Mouse (Mus musculus): ENCODE data around the gene Marc1. TPM values are rescaled to one million over a fixed set of nuclear protein-coding genes. Genes with fewer than 3 reads are reported as not detected.
A peak's percentile ranks its signal among the peaks of the same experiment; 100 is the strongest.

The Marc1 gene
- polyA plus RNA-seq, 1 experiment from 2014 or later, result not detected

- no peaks in the 10 kb centered on the region for H3K36me3 ChIP-seq (replicated peaks; ENCODE audit: control insufficient read depth, insufficient read depth, low read depth, low read length)
- no peak overlapping the region for H3K9ac ChIP-seq (replicated peaks; ENCODE audit: low read length)
- WGBS, result 69% methylated on average over 14 of the region's 14 CpGs
- H3K9me3 ChIP-seq (replicated peaks; ENCODE audit: control insufficient read depth, low read length), result no peaks in the 10 kb centered on the region
- no peak for DNase-seq (ENCODE audit: low spot score)
- no peak for ATAC-seq (replicated peaks; ENCODE audit: insufficient number of reproducible peaks, low FRiP score, low TSS enrichment, low read depth)
- H3K4me2 ChIP-seq (ENCODE audit: low read depth, low read length), result no peak overlapping the region
- no peak overlapping the region for H3K27ac ChIP-seq (replicated peaks; ENCODE audit: low read depth, low read length)
- no peak overlapping the region for H3K4me3 ChIP-seq (ENCODE audit: low read depth, low read length)
- no peaks in the 10 kb centered on the region for H3K4me1 ChIP-seq (ENCODE audit: control insufficient read depth, insufficient read depth, low read length)
- H3K27me3 ChIP-seq (ENCODE audit: control insufficient read depth, insufficient read depth, low read length), result no peaks in the 10 kb centered on the region
Observed at GRCm38 (mm10) chr1:184748692-184749152, 62.4 kb downstream of the Marc1 start.

- no peak overlapping the region for H3K4me3 ChIP-seq (ENCODE audit: low read depth, low read length)
- no peak for ATAC-seq (replicated peaks; ENCODE audit: insufficient number of reproducible peaks, low FRiP score, low TSS enrichment, low read depth)
- DNase-seq (ENCODE audit: low spot score), result peak; percentile 78
- H3K36me3 ChIP-seq (replicated peaks; ENCODE audit: control insufficient read depth, insufficient read depth, low read depth, low read length), result no peaks in the 10 kb centered on the region
- 3% methylated on average over 14 of the region's 14 CpGs for WGBS
- no peak overlapping the region for H3K9ac ChIP-seq (replicated peaks; ENCODE audit: low read length)
- H3K27me3 ChIP-seq (ENCODE audit: control insufficient read depth, insufficient read depth, low read length), result peaks cover 39% of the 10 kb centered on the region
- H3K4me2 ChIP-seq (ENCODE audit: low read depth, low read length), result no peak overlapping the region
- H3K9me3 ChIP-seq (replicated peaks; ENCODE audit: control insufficient read depth, low read length), result no peaks in the 10 kb centered on the region
- no peak overlapping the region for H3K27ac ChIP-seq (replicated peaks; ENCODE audit: low read depth, low read length)
- H3K4me1 ChIP-seq (ENCODE audit: control insufficient read depth, insufficient read depth, low read length), result no peaks in the 10 kb centered on the region
Observed at GRCm38 (mm10) chr1:184737876-184738479, 73.1 kb downstream of the Marc1 start.

- 20% methylated on average over 2 of the region's 2 CpGs for WGBS
- ATAC-seq (replicated peaks; ENCODE audit: insufficient number of reproducible peaks, low FRiP score, low TSS enrichment, low read depth), result no peak
- Histone ChIP-seq H3K27me3 (ENCODE audit: control insufficient read depth, insufficient read depth, low read length) (peaks cover 43% of the 10 kb centered on the region), H3K9ac (replicated peaks; ENCODE audit: low read length) (no peak overlapping the region), H3K4me3 (ENCODE audit: low read depth, low read length) (no peak overlapping the region), H3K27ac (replicated peaks; ENCODE audit: low read depth, low read length) (no peak overlapping the region), H3K36me3 (replicated peaks; ENCODE audit: control insufficient read depth, insufficient read depth, low read depth, low read length) (no peaks in the 10 kb centered on the region), H3K9me3 (replicated peaks; ENCODE audit: control insufficient read depth, low read length) (no peaks in the 10 kb centered on the region), H3K4me2 (ENCODE audit: low read depth, low read length) (no peak overlapping the region), H3K4me1 (ENCODE audit: control insufficient read depth, insufficient read depth, low read length) (no peaks in the 10 kb centered on the region)
- DNase-seq (ENCODE audit: low spot score), result no peak
Observed at GRCm38 (mm10) chr1:184737228-184737627, 73.9 kb downstream of the Marc1 start.

MicroRNAs encoded within 50 kb of the gene (microRNA counts, 519-probe panel; counts per million panel counts)
- microRNA mmu-miR-1981, result 4,108 counts per million, percentile 64 among the panel's probes with 10 or more counts

Small RNAs within 50 kb of the gene (microRNA-seq; reads per million reads assigned to microRNA genes)
- 126 reads per million, percentile 45 among the genes with 10 or more reads in this experiment for gene Mir1981 (ENCODE audit: borderline number of aligned reads)

Other genes starting within 250 kb of the Marc1 start
- 4.6 and 5.3 TPM in 2 replicates for gene Hlx, start 78.7 kb downstream of the Marc1 start, polyA plus RNA-seq (2014; fragmentation: Nextera tagmentation; extraction: Ambion mirVana)
- gene Marc2, start 35.1 kb upstream of the Marc1 start, polyA plus RNA-seq (2014; fragmentation: Nextera tagmentation; extraction: Ambion mirVana), result 118 and 125 TPM in 2 replicates
- gene C130074G19Rik, start 71.9 kb upstream of the Marc1 start, polyA plus RNA-seq (2014; fragmentation: Nextera tagmentation; extraction: Ambion mirVana), result 0.67 and 0.72 TPM in 2 replicates
- 3.9 and 4.4 TPM in 2 replicates for gene Mark1, start 188.3 kb upstream of the Marc1 start, polyA plus RNA-seq (2014; fragmentation: Nextera tagmentation; extraction: Ambion mirVana)

Measured in embryonic facial prominence, embryonic 11.5 days (tissue).